Mouse (Mus musculus) midbrain, embryonic 11.5 days (tissue): Measurements from ENCODE around the gene 1520401A03Rik. TPM values are rescaled to one million over a fixed set of nuclear protein-coding genes. Genes with fewer than 3 reads are reported as not detected.
A peak's percentile ranks its signal among the peaks of the same experiment; 100 is the strongest.

Experiments used
- ATAC-seq: fragments of 200-750 bp; cut with Nextera tagmentation; 2 replicates; pipeline ENCODE4 v1.8.0; 2017; ENCODE audit warnings: moderate TSS enrichment, moderate library complexity; ENCODE audit not compliant: low FRiP score
- DNase-seq: peaks from one replicate; pipeline ENCODE4 v3.0.0; 2015; ENCODE audit warnings: low spot score; ENCODE audit errors: missing footprints
- H3K27ac ChIP-seq: fragments of 300-500 bp; sonication (generic); 2 replicates; pipeline ENCODE4 v1.5.1; 2014; ENCODE audit warnings: low read depth, low read length
- H3K27me3 ChIP-seq: fragments of 300-500 bp; sonication (generic); 2 replicates; pipeline ENCODE4 v1.6.1; 2014; ENCODE audit warnings: mild to moderate bottlenecking, low read length, moderate library complexity, mixed read lengths; ENCODE audit not compliant: control insufficient read depth, insufficient read depth
- H3K36me3 ChIP-seq: fragments of 300-500 bp; sonication (generic); 2 replicates; pipeline ENCODE4 v1.6.1; 2014; ENCODE audit warnings: mild to moderate bottlenecking, low read length, moderate library complexity, mixed read lengths; ENCODE audit not compliant: control insufficient read depth, insufficient read depth
- H3K4me1 ChIP-seq: fragments of 300-500 bp; sonication (generic); 2 replicates; pipeline ENCODE4 v1.6.1; 2014; ENCODE audit warnings: low read length; ENCODE audit not compliant: control insufficient read depth, insufficient read depth
- H3K4me2 ChIP-seq: fragments of 300-500 bp; sonication (generic); 2 replicates; pipeline ENCODE4 v1.6.1; 2014; ENCODE audit warnings: mild to moderate bottlenecking, moderate library complexity
- H3K4me3 ChIP-seq: fragments of 300-500 bp; sonication (generic); 2 replicates; pipeline ENCODE4 v1.5.1; 2014; ENCODE audit warnings: low read depth, low read length
- H3K9ac ChIP-seq: fragments of 300-500 bp; sonication (generic); 2 replicates; pipeline ENCODE4 v1.6.1; 2014; ENCODE audit warnings: low read length
- H3K9me3 ChIP-seq: fragments of 300-500 bp; sonication (generic); 2 replicates; pipeline ENCODE4 v1.6.1; 2016; ENCODE audit warnings: low read length; ENCODE audit not compliant: control insufficient read depth
- WGBS: fragments of 180-500 bp; shearing (Covaris S2); extraction: QIAGEN DNeasy Blood & Tissue Kit; methylation state at CpG from one replicate; pipeline ENCODE4 v1.1.7; 2014; 5-methylcytosine and 5-hydroxymethylcytosine counted together
- polyA plus RNA-seq: library from polyadenylated mRNA; unstranded; fragments of >200 nt; fragmentation: Nextera tagmentation; extraction: Ambion mirVana; gene quantifications from 2 replicates; pipeline ENCODE4 v1.2.1, GENCODE M21; 2014

The 1520401A03Rik gene
- polyA plus RNA-seq, 1 experiment from 2014 or later, result not detected

GRCm38 (mm10) chr17:23758801-23759200 lies 36.2 kb upstream of the 1520401A03Rik start:
- peaks cover 49% of the 10 kb centered on the region for H3K36me3 ChIP-seq
- H3K4me3 ChIP-seq, result no peak overlapping the region
- no peak overlapping the region for H3K4me2 ChIP-seq
- no peaks in the 10 kb centered on the region for H3K27me3 ChIP-seq
- WGBS, result 82% methylated on average over 8 of the region's 8 CpGs
- ATAC-seq (no peak), DNase-seq (peak; percentile 64)
- H3K9me3 ChIP-seq, result no peaks in the 10 kb centered on the region
- no peaks in the 10 kb centered on the region for H3K4me1 ChIP-seq
- H3K27ac ChIP-seq, result no peak overlapping the region
- H3K9ac ChIP-seq, result no peak overlapping the region

GRCm38 (mm10) chr17:23757581-23757980 lies 35.0 kb upstream of the 1520401A03Rik start:
- H3K4me2 ChIP-seq, result no peak overlapping the region
- WGBS, result 93% methylated on average over 9 of the region's 9 CpGs
- peak; percentile 21 for DNase-seq
- no peak overlapping the region for H3K4me3 ChIP-seq
- H3K36me3 ChIP-seq, result peaks cover 58% of the 10 kb centered on the region
- no peak overlapping the region for H3K9ac ChIP-seq
- no peaks in the 10 kb centered on the region for H3K27me3 ChIP-seq
- no peaks in the 10 kb centered on the region for H3K9me3 ChIP-seq
- H3K4me1 ChIP-seq, result no peaks in the 10 kb centered on the region
- no peak overlapping the region for H3K27ac ChIP-seq
- no peak for ATAC-seq

GRCm38 (mm10) chr17:23755689-23756088 lies 33.1 kb upstream of the 1520401A03Rik start:
- ATAC-seq, result 0 out of 2 replicates have a peak, but pooled peaks have one; percentile 19
- Histone ChIP-seq H3K4me3 (no peak overlapping the region), H3K36me3 (peaks cover 55% of the 10 kb centered on the region), H3K27me3 (no peaks in the 10 kb centered on the region), H3K9ac (no peak overlapping the region), H3K9me3 (no peaks in the 10 kb centered on the region), H3K4me2 (no peak overlapping the region), H3K4me1 (no peaks in the 10 kb centered on the region), H3K27ac (no peak overlapping the region; the same call in 1 of the 2 replicates)
- peak; percentile 73 for DNase-seq
- 97% methylated on average over 13 of the region's 13 CpGs for WGBS

GRCm38 (mm10) chr17:23749400-23750191 lies 27.0 kb upstream of the 1520401A03Rik start:
- H3K9ac ChIP-seq, result no peak overlapping the region
- H3K27me3 ChIP-seq, result peaks cover 26% of the 10 kb centered on the region
- no peaks in the 10 kb centered on the region for H3K9me3 ChIP-seq
- H3K27ac ChIP-seq, result no peak overlapping the region
- peaks cover 16% of the 10 kb centered on the region; the same call in 1 of the 2 replicates for H3K36me3 ChIP-seq
- 80% methylated on average over 11 of the region's 11 CpGs for WGBS
- H3K4me2 ChIP-seq, result no peak overlapping the region
- peak; percentile 83 for DNase-seq
- no peak for ATAC-seq
- peaks cover 7% of the 10 kb centered on the region for H3K4me1 ChIP-seq
- H3K4me3 ChIP-seq, result no peak overlapping the region

GRCm38 (mm10) chr17:23748631-23749391 lies 26.2 kb upstream of the 1520401A03Rik start:
- WGBS, result 42% methylated on average over 10 of the region's 10 CpGs
- ATAC-seq, result no peak
- peaks cover 10% of the 10 kb centered on the region for H3K4me1 ChIP-seq
- peaks cover 33% of the 10 kb centered on the region for H3K27me3 ChIP-seq
- no peak overlapping the region for H3K9ac ChIP-seq
- H3K36me3 ChIP-seq, result peaks cover 16% of the 10 kb centered on the region; the same call in 1 of the 2 replicates
- DNase-seq, result peak; percentile 95
- H3K9me3 ChIP-seq, result no peaks in the 10 kb centered on the region
- H3K27ac ChIP-seq, result no peak overlapping the region
- H3K4me3 ChIP-seq, result no peak overlapping the region
- H3K4me2 ChIP-seq, result no peak overlapping the region

- no peak for ATAC-seq
- no peak overlapping the region for H3K27ac ChIP-seq
- H3K4me3 ChIP-seq, result no peak overlapping the region
- H3K9ac ChIP-seq, result no peak overlapping the region
- H3K36me3 ChIP-seq, result peaks cover 11% of the 10 kb centered on the region; the same call in 1 of the 2 replicates
- peaks cover 41% of the 10 kb centered on the region for H3K27me3 ChIP-seq
- no peaks in the 10 kb centered on the region for H3K9me3 ChIP-seq
- WGBS, result 42% methylated on average over 6 of the region's 6 CpGs
- H3K4me2 ChIP-seq, result no peak overlapping the region
- peaks cover 10% of the 10 kb centered on the region for H3K4me1 ChIP-seq
- peak; percentile 66 for DNase-seq
Measured at GRCm38 (mm10) chr17:23748026-23748425, 25.4 kb upstream of the 1520401A03Rik start.

- Histone ChIP-seq H3K4me3 (no peak overlapping the region), H3K9ac (no peak overlapping the region), H3K36me3 (0 out of 2 replicates have a peak, but pooled peaks cover 6% of the 10 kb centered on the region), H3K4me2 (no peak overlapping the region), H3K27ac (no peak overlapping the region), H3K9me3 (no peaks in the 10 kb centered on the region), H3K4me1 (peaks cover 10% of the 10 kb centered on the region), H3K27me3 (peaks cover 47% of the 10 kb centered on the region)
- WGBS, result 88% methylated on average over 3 of the region's 3 CpGs
- peak; percentile 59 for DNase-seq
- ATAC-seq, result no peak
Measured at GRCm38 (mm10) chr17:23747471-23747870, 24.9 kb upstream of the 1520401A03Rik start.

GRCm38 (mm10) chr17:23746767-23747166 lies 24.2 kb upstream of the 1520401A03Rik start:
- Histone ChIP-seq H3K9ac (no peak overlapping the region), H3K27ac (no peak overlapping the region), H3K9me3 (no peaks in the 10 kb centered on the region), H3K36me3 (0 out of 2 replicates have a peak, but pooled peaks cover 3% of the 10 kb centered on the region), H3K27me3 (peaks cover 54% of the 10 kb centered on the region), H3K4me1 (peaks cover 10% of the 10 kb centered on the region), H3K4me2 (no peak overlapping the region), H3K4me3 (no peak overlapping the region)
- 88% methylated on average over 3 of the region's 3 CpGs for WGBS
- DNase-seq, result peak; percentile 41
- no peak for ATAC-seq

GRCm38 (mm10) chr17:23746311-23746710 lies 23.7 kb upstream of the 1520401A03Rik start:
- peak; percentile 88 for DNase-seq
- Histone ChIP-seq H3K9me3 (no peaks in the 10 kb centered on the region), H3K4me1 (peaks cover 10% of the 10 kb centered on the region), H3K27me3 (peaks cover 58% of the 10 kb centered on the region), H3K27ac (no peak overlapping the region), H3K36me3 (0 out of 2 replicates have a peak, but pooled peaks cover 2% of the 10 kb centered on the region), H3K4me3 (peak overlapping the region; percentile 30; the same call in 1 of the 2 replicates), H3K4me2 (peak overlapping the region; percentile 50; the same call in 1 of the 2 replicates), H3K9ac (no peak overlapping the region)
- no peak for ATAC-seq
- 2% methylated on average over 12 of the region's 12 CpGs for WGBS
